Mouse (Mus musculus) neural tube, embryonic 15.5 days (tissue): Measurements from ENCODE around the gene Ormdl1. TPM values are rescaled to one million over a fixed set of nuclear protein-coding genes. Genes with fewer than 3 reads are reported as not detected.
"Not testable (repeated sequence)": the region's sequence is repeated elsewhere in the genome, so short reads cannot be mapped to it uniquely, and the experiment has no call there.

Experiments
- ATAC-seq: fragments of 200-750 bp; cut with Nextera tagmentation; 2 replicates; pipeline ENCODE4 v1.8.0; 2017; ENCODE audit warnings: mild to moderate bottlenecking, moderate TSS enrichment, moderate library complexity; ENCODE audit not compliant: low FRiP score
- H3K27ac ChIP-seq: fragments of 300-500 bp; sonication (generic); replicated peaks from 2 replicates; pipeline ENCODE4 v1.5.1; 2015; ENCODE audit warnings: mild to moderate bottlenecking, inconsistent platforms
- H3K27me3 ChIP-seq: fragments of 300-500 bp; sonication (generic); replicated peaks from 2 replicates; pipeline ENCODE4 v1.6.1; 2015; ENCODE audit warnings: inconsistent platforms
- H3K36me3 ChIP-seq: fragments of 300-500 bp; sonication (generic); 2 replicates; pipeline ENCODE4 v1.6.1; 2015; ENCODE audit warnings: inconsistent platforms
- H3K4me1 ChIP-seq: fragments of 300-500 bp; sonication (generic); 2 replicates; pipeline ENCODE4 v1.6.1; 2015; ENCODE audit warnings: inconsistent platforms
- H3K4me2 ChIP-seq: fragments of 300-500 bp; sonication (generic); 2 replicates; pipeline ENCODE4 v1.6.1; 2015; ENCODE audit warnings: inconsistent platforms, mild to moderate bottlenecking, moderate library complexity
- H3K4me3 ChIP-seq: fragments of 300-500 bp; sonication (generic); replicated peaks from 2 replicates; pipeline ENCODE4 v1.5.1; 2015; ENCODE audit warnings: mild to moderate bottlenecking, inconsistent platforms
- H3K9ac ChIP-seq: fragments of 300-500 bp; sonication (generic); replicated peaks from 2 replicates; pipeline ENCODE4 v1.6.1; 2015; ENCODE audit warnings: mild to moderate bottlenecking, inconsistent platforms
- H3K9me3 ChIP-seq: fragments of 300-500 bp; sonication (generic); replicated peaks from 2 replicates; pipeline ENCODE4 v1.6.1; 2016; ENCODE audit warnings: inconsistent platforms
- WGBS: fragments of 180-500 bp; shearing (Covaris S2); methylation state at CpG from one replicate; pipeline ENCODE4 v1.1.7; 2015; ENCODE audit warnings: mixed read lengths; 5-methylcytosine and 5-hydroxymethylcytosine counted together
- polyA plus RNA-seq: library from polyadenylated mRNA; unstranded; fragments of >200 nt; fragmentation: Nextera tagmentation; extraction: Ambion mirVana; gene quantifications from 2 replicates; pipeline ENCODE4 v1.2.1, GENCODE M21; 2015

Ormdl1 gene
- 42.7 and 45.2 TPM in 2 replicates for polyA plus RNA-seq

- WGBS = under 1% methylated on average over 66 of the region's 66 CpGs
- peaks cover 5% of the 10 kb centered on the region; the same call in 1 of the 2 replicates for H3K4me1 ChIP-seq
- peak within 1 kb of the TSS; percentile 97 for H3K4me3 ChIP-seq
- peak; percentile 100 for ATAC-seq
- H3K9ac ChIP-seq = peak within 1 kb of the TSS; percentile 86
- H3K27me3 ChIP-seq = no peaks in the 10 kb centered on the region
- H3K9me3 ChIP-seq = no peaks in the 10 kb centered on the region
- peak within 1 kb of the TSS; percentile 75 for H3K4me2 ChIP-seq
- H3K27ac ChIP-seq = peak within 1 kb of the TSS; percentile 89
- H3K36me3 ChIP-seq = no peaks in the 10 kb centered on the region
Observed at GRCm38 (mm10) chr1:53296581-53297383, at the start of gene Ormdl1, which contains the start of the genes Pms1 and Gm28778. Ormdl1 (plus strand) TSS chr1:53297095. Pms1 (minus strand) TSS chr1:53297018. Gm28778 (plus strand) TSS chr1:53297111.

- H3K4me3 ChIP-seq, H3K36me3 ChIP-seq, H3K4me1 ChIP-seq, H3K9ac ChIP-seq, H3K27me3 ChIP-seq, H3K9me3 ChIP-seq, H3K27ac ChIP-seq, H3K4me2 ChIP-seq, ATAC-seq: not testable (repeated sequence)
Observed at GRCm38 (mm10) chr1:53264958-53265612, 31.8 kb upstream of the Ormdl1 start.

GRCm38 (mm10) chr1:53269901-53270300 lies 27.0 kb upstream of the Ormdl1 start:
- no peak for ATAC-seq
- no peak overlapping the region for H3K4me3 ChIP-seq
- no peak overlapping the region for H3K4me2 ChIP-seq
- H3K36me3 ChIP-seq = peaks cover 3% of the 10 kb centered on the region; the same call in 1 of the 2 replicates
- WGBS = 92% methylated on average over 3 of the region's 3 CpGs
- H3K9me3 ChIP-seq = no peaks in the 10 kb centered on the region
- no peak overlapping the region for H3K27ac ChIP-seq
- H3K9ac ChIP-seq = no peak overlapping the region
- H3K27me3 ChIP-seq = no peaks in the 10 kb centered on the region
- no peaks in the 10 kb centered on the region for H3K4me1 ChIP-seq

GRCm38 (mm10) chr1:53272646-53273045 lies 24.2 kb upstream of the Ormdl1 start:
- Histone ChIP-seq H3K4me3 (no peak overlapping the region), H3K36me3 (no peaks in the 10 kb centered on the region), H3K4me1 (no peaks in the 10 kb centered on the region), H3K9ac (no peak overlapping the region), H3K4me2 (no peak overlapping the region), H3K27ac (no peak overlapping the region), H3K27me3 (no peaks in the 10 kb centered on the region), H3K9me3 (no peaks in the 10 kb centered on the region)
- no peak for ATAC-seq

- no peak for ATAC-seq
- Histone ChIP-seq H3K27me3 (no peaks in the 10 kb centered on the region), H3K9ac (no peak overlapping the region), H3K9me3 (no peaks in the 10 kb centered on the region), H3K4me1 (no peaks in the 10 kb centered on the region), H3K4me2 (no peak overlapping the region), H3K4me3 (no peak overlapping the region), H3K27ac (no peak overlapping the region), H3K36me3 (no peaks in the 10 kb centered on the region)
- WGBS = 91% methylated on average over 3 of the region's 3 CpGs
Observed at GRCm38 (mm10) chr1:53291197-53291596, 5.7 kb upstream of the Ormdl1 start.

DNA sequence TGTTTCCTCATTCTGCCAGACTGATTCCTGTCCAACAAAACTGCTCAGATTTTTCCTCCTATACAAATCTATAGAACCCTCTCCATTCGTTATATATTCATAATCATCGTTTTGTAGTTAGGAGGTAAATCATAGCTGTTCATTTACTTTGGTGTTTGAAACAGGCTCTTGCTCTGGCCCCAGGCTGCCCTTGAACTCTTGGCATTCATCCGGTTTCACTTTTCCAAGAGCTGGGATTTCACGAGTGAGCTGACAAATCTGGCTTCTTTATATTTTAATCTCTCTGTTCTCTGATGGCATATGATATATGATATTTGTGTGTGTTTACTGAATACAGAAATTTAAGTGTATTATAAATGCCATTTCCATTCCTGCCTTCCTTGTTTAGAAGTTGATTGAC lies 3.6 kb downstream of the Ormdl1 start:
- no peaks in the 10 kb centered on the region for H3K9me3 ChIP-seq
- no peak for ATAC-seq
- no peaks in the 10 kb centered on the region for H3K36me3 ChIP-seq
- no peak overlapping the region for H3K27ac ChIP-seq
- H3K4me1 ChIP-seq = peaks cover 5% of the 10 kb centered on the region; the same call in 1 of the 2 replicates
- H3K4me2 ChIP-seq = no peak overlapping the region
- H3K27me3 ChIP-seq = no peaks in the 10 kb centered on the region
- H3K9ac ChIP-seq = no peak overlapping the region
- no peak overlapping the region for H3K4me3 ChIP-seq
- WGBS = 88% methylated on average over 4 of the region's 4 CpGs

DNA sequence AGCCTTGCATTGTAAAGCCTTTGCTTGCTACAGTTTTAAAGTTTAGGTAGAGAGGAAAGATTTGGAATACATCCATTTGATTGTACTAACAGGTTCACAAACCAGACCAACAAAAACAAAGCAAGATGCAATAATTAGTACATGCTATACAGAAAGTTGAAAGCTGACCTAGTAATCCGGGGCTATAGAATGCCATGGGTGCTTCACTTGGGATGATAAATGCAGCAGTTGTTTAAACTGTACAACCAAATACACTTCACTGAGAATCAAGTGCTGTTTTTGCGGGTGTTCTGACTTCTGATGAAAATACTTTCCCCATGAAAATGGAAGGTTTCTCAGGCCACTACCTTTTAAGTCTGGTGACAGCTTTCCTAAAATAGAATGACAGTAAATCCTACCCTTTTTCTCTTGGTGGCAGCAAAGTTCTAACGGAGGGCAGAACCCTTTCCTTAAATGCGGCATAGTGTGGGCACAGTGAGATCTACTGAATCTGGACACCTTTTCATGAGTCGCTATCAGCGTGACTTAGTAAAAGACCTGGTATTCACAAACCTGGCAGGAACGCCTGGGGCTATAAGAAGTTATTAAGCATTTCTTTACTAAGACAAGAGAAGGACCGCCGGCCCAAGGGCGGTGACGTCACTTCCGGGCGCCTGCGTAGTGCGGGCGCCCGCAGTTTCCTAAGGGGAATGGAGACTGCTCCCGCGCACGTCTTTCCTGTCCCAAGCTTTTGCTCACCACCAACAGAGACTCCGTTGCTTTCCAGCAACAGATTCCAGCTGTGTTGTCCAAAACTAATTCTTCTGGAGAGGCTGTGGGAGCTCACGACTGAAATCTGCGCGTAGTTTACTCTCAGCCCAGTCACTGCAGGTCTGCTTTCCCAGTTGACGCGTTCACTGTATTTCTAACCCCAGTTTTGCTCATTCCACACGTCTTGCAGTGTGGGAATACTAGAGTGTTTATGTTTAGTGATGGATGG lies 16.4 kb downstream of the Ormdl1 start, which contains the start of gene Osgepl1:
TSS of gene Osgepl1 (plus strand) at position 636 of the 979 bp plus-strand sequence.
- Histone ChIP-seq H3K9me3 (no peaks in the 10 kb centered on the region), H3K36me3 (peaks cover 10% of the 10 kb centered on the region), H3K27me3 (no peaks in the 10 kb centered on the region), H3K27ac (peak within 1 kb of the TSS; percentile 91), H3K9ac (peak within 1 kb of the TSS; percentile 77), H3K4me1 (peaks cover 13% of the 10 kb centered on the region), H3K4me2 (peak within 1 kb of the TSS; percentile 65), H3K4me3 (peak within 1 kb of the TSS; percentile 70)
- 2% methylated on average over 27 of the region's 27 CpGs for WGBS
- peak; percentile 99 for ATAC-seq

- Histone ChIP-seq H3K9ac (no peak overlapping the region), H3K36me3 (peaks cover 20% of the 10 kb centered on the region), H3K9me3 (no peaks in the 10 kb centered on the region), H3K27ac (no peak overlapping the region), H3K4me1 (no peaks in the 10 kb centered on the region), H3K4me3 (no peak overlapping the region), H3K27me3 (no peaks in the 10 kb centered on the region), H3K4me2 (no peak overlapping the region)
- WGBS = 96% methylated on average over 4 of the region's 4 CpGs
- ATAC-seq = no peak
Observed at GRCm38 (mm10) chr1:53321662-53322344, 24.9 kb downstream of the Ormdl1 start.

GRCm38 (mm10) chr1:53323254-53323653 lies 26.4 kb downstream of the Ormdl1 start:
- no peaks in the 10 kb centered on the region for H3K27me3 ChIP-seq
- H3K4me2 ChIP-seq = no peak overlapping the region
- H3K27ac ChIP-seq = no peak overlapping the region
- no peaks in the 10 kb centered on the region for H3K4me1 ChIP-seq
- no peak overlapping the region for H3K9ac ChIP-seq
- 96% methylated on average over 5 of the region's 5 CpGs for WGBS
- no peak for ATAC-seq
- no peaks in the 10 kb centered on the region for H3K9me3 ChIP-seq
- peaks cover 12% of the 10 kb centered on the region for H3K36me3 ChIP-seq
- no peak overlapping the region for H3K4me3 ChIP-seq

- Histone ChIP-seq H3K36me3 (peaks cover 8% of the 10 kb centered on the region), H3K27me3 (no peaks in the 10 kb centered on the region), H3K9ac (no peak overlapping the region), H3K9me3 (no peaks in the 10 kb centered on the region), H3K4me2 (no peak overlapping the region), H3K27ac (no peak overlapping the region), H3K4me3 (no peak overlapping the region), H3K4me1 (no peaks in the 10 kb centered on the region)
- WGBS = 98% methylated on average over 1 of the region's 1 CpGs
- ATAC-seq = no peak
Observed at GRCm38 (mm10) chr1:53324277-53324676, 27.4 kb downstream of the Ormdl1 start.
